Mouse (Mus musculus) intestine, embryonic 15.5 days (tissue): Measurements from ENCODE around the gene Gjd3. TPM values are rescaled to one million over a fixed set of nuclear protein-coding genes. Genes with fewer than 3 reads are reported as not detected.

ENCODE experiments used
- ATAC-seq: fragments of 200-750 bp; cut with Nextera tagmentation; 2 replicates; pipeline ENCODE4 v1.8.0; 2017; ENCODE audit warnings: moderate TSS enrichment, moderate library complexity
- H3K27ac ChIP-seq: fragments of 300-500 bp; sonication (generic); 2 replicates; pipeline ENCODE4 v1.5.1; 2015; ENCODE audit warnings: mild to moderate bottlenecking, inconsistent platforms
- H3K27me3 ChIP-seq: fragments of 300-500 bp; sonication (generic); replicated peaks from 2 replicates; pipeline ENCODE4 v1.6.1; 2015; ENCODE audit warnings: inconsistent platforms
- H3K36me3 ChIP-seq: fragments of 300-500 bp; sonication (generic); 2 replicates; pipeline ENCODE4 v1.6.1; 2015; ENCODE audit warnings: inconsistent platforms
- H3K4me1 ChIP-seq: fragments of 300-500 bp; sonication (generic); replicated peaks from 2 replicates; pipeline ENCODE4 v1.6.1; 2015; ENCODE audit warnings: inconsistent platforms
- H3K4me2 ChIP-seq: fragments of 300-500 bp; sonication (generic); replicated peaks from 2 replicates; pipeline ENCODE4 v1.6.1; 2015; ENCODE audit warnings: mild to moderate bottlenecking, inconsistent platforms
- H3K4me3 ChIP-seq: fragments of 300-500 bp; sonication (generic); replicated peaks from 2 replicates; pipeline ENCODE4 v1.5.1; 2015; ENCODE audit warnings: inconsistent platforms
- H3K9ac ChIP-seq: fragments of 300-500 bp; sonication (generic); 2 replicates; pipeline ENCODE4 v1.6.1; 2015; ENCODE audit warnings: inconsistent platforms
- H3K9me3 ChIP-seq: fragments of 300-500 bp; sonication (generic); 2 replicates; pipeline ENCODE4 v1.6.1; 2016; ENCODE audit warnings: inconsistent platforms
- WGBS: fragments of 180-500 bp; shearing (Covaris S2); methylation state at CpG from one replicate; pipeline ENCODE4 v1.1.7; 2015; 5-methylcytosine and 5-hydroxymethylcytosine counted together
- polyA plus RNA-seq: library from polyadenylated mRNA; unstranded; fragments of >200 nt; fragmentation: Nextera tagmentation; extraction: Ambion mirVana; gene quantifications from 2 replicates; pipeline ENCODE4 v1.2.1, GENCODE M21; 2015

Gene Gjd3
- polyA plus RNA-seq, result 0.20 and 0.35 TPM in 2 replicates

DNA sequence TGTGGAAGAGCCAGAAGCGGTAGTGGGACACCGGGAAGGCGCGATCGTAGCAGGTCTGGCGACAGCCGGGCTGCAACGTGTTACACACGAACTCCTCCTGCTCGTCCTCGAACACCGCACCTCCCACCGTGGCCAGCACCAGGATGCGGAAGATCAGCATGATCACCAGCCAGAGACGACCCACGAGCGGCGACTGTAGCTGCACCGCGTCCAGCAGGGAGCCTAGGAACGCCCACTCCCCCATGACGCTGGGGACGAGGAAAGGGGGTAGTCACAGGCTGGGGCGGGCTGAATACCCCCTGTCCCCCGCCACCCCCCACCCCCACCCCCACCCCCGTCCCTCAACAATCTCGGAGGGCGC, at the start of gene Gjd3:
TSS of gene Gjd3 (minus strand) at position 244 of the 361 bp plus-strand sequence.
- Histone ChIP-seq H3K9ac (peak within 1 kb of the TSS; percentile 64), H3K27me3 (no peaks in the 10 kb centered on the region), H3K4me3 (peak within 1 kb of the TSS; percentile 56), H3K4me1 (0 out of 2 replicates have a peak, but pooled peaks cover 13% of the 10 kb centered on the region), H3K36me3 (no peaks in the 10 kb centered on the region), H3K27ac (peak within 1 kb of the TSS; percentile 44; the same call in 1 of the 2 replicates), H3K9me3 (no peaks in the 10 kb centered on the region), H3K4me2 (peak within 1 kb of the TSS; percentile 100)
- no peak; the same call in none of the 2 replicates for ATAC-seq
- WGBS, result under 1% methylated on average over 28 of the region's 28 CpGs

DNA sequence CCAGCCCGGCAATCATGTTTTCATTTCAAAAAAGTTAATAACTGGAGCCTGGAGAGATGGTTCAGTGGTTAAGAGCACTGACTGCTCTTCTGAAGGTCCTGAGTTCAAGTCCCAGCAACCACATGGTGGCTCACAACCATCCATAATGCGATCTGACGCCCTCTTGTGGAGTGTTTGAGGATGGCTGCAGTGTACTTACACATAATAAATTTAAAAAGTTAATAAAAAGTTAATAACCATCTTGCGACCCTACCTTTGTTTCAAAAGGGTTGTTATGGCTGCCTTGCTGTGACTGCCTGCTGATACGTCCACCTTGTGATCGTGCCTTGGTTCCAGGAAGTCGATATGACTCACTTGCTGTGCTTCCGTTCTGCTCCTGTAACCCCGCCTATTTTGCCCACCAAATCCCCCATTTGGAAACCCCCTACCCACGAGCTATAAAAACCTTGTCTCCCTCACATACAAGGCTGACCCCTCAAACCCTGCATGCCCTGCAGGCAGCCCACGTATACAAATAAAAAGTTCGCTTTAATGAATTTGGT, 44.2 kb upstream of the Gjd3 start:
- ATAC-seq, result no peak
- Histone ChIP-seq H3K27ac (no peak overlapping the region), H3K9me3 (no peaks in the 10 kb centered on the region), H3K4me2 (no peak overlapping the region), H3K9ac (no peak overlapping the region), H3K36me3 (no peaks in the 10 kb centered on the region), H3K4me3 (no peak overlapping the region), H3K27me3 (no peaks in the 10 kb centered on the region), H3K4me1 (no peaks in the 10 kb centered on the region)
- WGBS, result 81% methylated on average over 12 of the region's 12 CpGs

DNA sequence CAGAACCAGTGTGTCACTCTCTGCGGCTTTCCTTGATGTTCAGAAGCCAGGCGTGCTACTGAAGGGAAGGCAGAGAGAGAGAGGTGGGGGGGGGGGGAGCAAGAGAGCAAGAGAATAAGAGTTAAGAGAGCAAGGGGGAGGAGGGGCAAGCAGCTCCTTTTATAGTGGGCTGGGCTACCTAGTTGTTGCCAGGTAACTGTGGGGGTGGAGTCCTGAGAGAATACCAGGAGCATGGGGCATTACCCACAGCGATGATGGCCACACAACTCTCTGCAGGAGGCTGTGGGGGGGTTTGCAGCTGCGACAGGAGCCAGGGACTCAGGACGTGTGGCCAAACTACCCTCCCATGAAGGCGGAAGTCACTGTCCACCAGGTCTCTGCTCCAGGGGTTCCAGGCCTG, 43.1 kb upstream of the Gjd3 start:
- no peak overlapping the region for H3K4me3 ChIP-seq
- no peak overlapping the region for H3K9ac ChIP-seq
- H3K4me1 ChIP-seq, result no peaks in the 10 kb centered on the region
- ATAC-seq, result no peak
- no peak overlapping the region for H3K27ac ChIP-seq
- no peaks in the 10 kb centered on the region for H3K27me3 ChIP-seq
- H3K36me3 ChIP-seq, result no peaks in the 10 kb centered on the region
- WGBS, result 86% methylated on average over 6 of the region's 6 CpGs
- H3K9me3 ChIP-seq, result no peaks in the 10 kb centered on the region
- H3K4me2 ChIP-seq, result no peak overlapping the region

DNA sequence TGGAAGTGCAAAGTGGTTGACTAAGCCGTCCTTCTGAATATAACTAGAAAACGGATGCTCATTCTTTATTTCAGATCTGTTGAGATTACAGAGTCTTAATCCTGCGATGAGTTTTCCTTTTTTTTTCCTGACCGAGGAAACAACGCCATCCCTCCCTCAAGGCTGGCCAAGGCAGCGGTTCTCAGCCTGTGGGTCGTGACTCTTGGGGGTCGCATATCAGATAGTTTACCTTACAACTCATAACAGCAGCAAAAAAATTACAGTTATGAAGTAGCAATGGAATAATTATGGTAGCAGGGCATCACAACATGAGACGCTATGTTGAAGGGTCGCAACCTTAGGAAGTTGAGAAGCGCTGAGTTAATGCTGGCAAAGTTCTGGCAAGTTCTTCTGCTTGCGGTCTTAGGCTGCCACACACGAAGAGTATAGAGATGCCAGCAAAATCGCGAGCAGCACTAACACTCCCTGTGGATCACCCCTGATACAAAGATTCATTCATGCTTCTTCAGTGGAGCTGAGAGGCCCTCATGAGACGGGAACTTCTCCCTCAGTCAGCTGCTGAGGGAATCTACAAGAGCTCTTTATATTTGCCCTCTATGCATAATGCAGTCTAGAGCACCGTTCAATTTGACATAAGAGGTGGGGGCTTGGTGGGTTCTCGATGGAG, 41.8 kb upstream of the Gjd3 start:
- Histone ChIP-seq H3K9ac (no peak overlapping the region), H3K4me2 (peak overlapping the region; percentile 52), H3K4me3 (peak overlapping the region; percentile 27), H3K36me3 (peaks cover 6% of the 10 kb centered on the region), H3K27me3 (no peaks in the 10 kb centered on the region), H3K27ac (0 out of 2 replicates have a peak overlapping the region, but pooled peaks have one; percentile 37), H3K9me3 (no peaks in the 10 kb centered on the region), H3K4me1 (no peaks in the 10 kb centered on the region)
- WGBS, result 40% methylated on average over 18 of the region's 18 CpGs
- ATAC-seq, result peak; percentile 43

DNA sequence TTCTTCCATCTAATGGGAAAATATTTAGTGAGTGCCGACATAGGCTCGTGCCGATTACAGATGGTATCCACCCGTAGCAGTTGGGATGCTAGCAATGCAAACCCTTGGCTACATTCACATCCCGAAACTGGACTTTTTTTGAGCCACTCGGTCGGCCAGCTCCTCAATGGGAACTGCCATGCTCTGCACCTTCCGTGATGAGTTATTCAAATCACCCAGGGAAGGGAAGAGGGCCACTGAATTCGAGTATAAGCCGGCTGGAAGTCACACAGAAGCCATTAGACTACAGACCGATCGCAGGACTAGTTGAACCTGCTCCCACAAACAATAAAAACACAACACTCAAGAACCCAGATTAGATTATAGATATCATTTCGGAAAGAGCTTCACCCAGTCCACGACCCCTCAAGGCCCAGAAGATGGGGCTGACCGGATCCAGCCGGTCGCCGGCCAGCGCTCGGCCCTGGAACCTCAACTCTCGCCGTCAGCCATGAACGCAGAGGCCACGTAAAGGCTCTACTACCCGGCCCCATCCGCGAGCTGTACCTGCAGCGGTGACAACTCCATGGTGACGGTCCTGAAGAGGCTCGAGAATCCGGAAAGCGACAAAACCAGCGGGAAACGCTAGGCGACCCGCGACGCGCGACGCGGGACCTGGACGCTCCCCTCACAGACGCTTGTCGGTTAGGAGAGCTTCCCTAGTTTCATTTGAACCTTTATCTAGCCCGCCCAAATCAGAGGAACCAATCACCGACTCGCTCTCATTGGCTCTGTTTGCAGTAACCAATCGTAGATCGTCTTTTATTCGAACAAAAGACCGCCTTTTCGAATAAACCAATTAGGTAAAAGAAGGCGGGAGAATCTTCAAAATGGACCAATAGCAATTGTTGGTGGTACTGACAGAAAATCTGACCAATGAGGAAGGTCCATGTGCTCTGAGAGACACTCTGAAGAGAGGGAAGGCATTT, 41.0 kb upstream of the Gjd3 start, which contains the start of gene Top2a:
TSS of gene Top2a (minus strand) at position 690 of the 968 bp plus-strand sequence.
- Histone ChIP-seq H3K9ac (peak within 1 kb of the TSS; percentile 73), H3K27ac (peak within 1 kb of the TSS; percentile 63), H3K9me3 (no peaks in the 10 kb centered on the region), H3K4me2 (peak within 1 kb of the TSS; percentile 52), H3K4me3 (peak within 1 kb of the TSS; percentile 74), H3K4me1 (no peaks in the 10 kb centered on the region), H3K27me3 (no peaks in the 10 kb centered on the region), H3K36me3 (peaks cover 6% of the 10 kb centered on the region)
- under 1% methylated on average over 54 of the region's 54 CpGs for WGBS
- ATAC-seq, result peak; percentile 97

DNA sequence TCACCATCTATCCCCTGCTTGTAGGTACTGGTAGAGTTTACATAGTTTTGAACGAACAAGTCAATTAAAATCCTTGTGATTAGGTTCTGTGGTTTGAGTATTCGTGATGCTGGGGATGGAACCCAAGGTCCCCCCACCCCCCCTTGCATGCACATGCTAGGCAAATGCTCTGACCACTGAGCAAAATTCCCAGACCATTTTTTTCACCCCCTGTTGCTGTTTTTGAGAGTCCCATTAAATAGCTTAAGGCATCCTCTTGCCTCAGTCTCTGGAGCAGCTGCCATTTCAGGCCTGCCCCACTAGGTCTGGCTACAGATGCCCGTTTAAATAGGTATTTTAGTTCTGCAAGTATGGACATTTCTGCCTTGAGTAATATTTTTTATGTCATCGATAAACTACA, 40.3 kb upstream of the Gjd3 start:
- H3K4me2 ChIP-seq, result peak overlapping the region; percentile 48
- peak overlapping the region; percentile 73 for H3K9ac ChIP-seq
- H3K36me3 ChIP-seq, result peaks cover 12% of the 10 kb centered on the region
- no peaks in the 10 kb centered on the region for H3K27me3 ChIP-seq
- no peaks in the 10 kb centered on the region for H3K4me1 ChIP-seq
- no peaks in the 10 kb centered on the region for H3K9me3 ChIP-seq
- no peak overlapping the region for H3K27ac ChIP-seq
- 2% methylated on average over 4 of the region's 4 CpGs for WGBS
- peak overlapping the region; percentile 74 for H3K4me3 ChIP-seq
- no peak for ATAC-seq

DNA sequence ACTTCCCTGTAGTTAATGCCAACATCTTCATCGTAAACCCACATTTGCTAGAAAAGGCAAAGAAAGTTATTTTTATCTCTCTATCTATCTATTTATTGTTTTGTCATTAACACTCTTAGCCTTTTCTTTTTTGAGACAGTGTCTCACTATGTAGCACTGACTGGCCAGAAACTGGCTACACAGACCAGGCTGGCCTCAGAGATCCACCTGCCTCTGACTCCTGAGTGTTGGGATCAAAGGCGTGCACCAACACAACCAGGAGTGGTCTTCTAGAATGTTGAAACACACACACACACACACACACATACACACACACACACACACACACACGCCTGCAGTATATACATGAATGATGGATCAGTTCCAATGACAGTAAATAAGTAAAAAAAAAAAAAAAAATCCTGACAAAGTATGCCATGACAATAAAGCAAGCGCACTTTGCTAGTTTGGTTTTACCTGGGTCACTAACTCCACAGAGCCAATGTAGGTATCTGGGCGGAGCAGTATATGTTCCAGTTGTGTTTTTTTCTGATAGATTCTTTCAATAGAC, 39.6 kb upstream of the Gjd3 start:
- peak overlapping the region; percentile 48 for H3K4me2 ChIP-seq
- H3K9ac ChIP-seq, result peak overlapping the region; percentile 73; the same call in 1 of the 2 replicates
- peak overlapping the region; percentile 74 for H3K4me3 ChIP-seq
- H3K9me3 ChIP-seq, result no peaks in the 10 kb centered on the region
- peaks cover 18% of the 10 kb centered on the region for H3K36me3 ChIP-seq
- H3K27ac ChIP-seq, result no peak overlapping the region
- H3K27me3 ChIP-seq, result no peaks in the 10 kb centered on the region
- WGBS, result 65% methylated on average over 5 of the region's 5 CpGs
- no peaks in the 10 kb centered on the region for H3K4me1 ChIP-seq
- no peak for ATAC-seq

DNA sequence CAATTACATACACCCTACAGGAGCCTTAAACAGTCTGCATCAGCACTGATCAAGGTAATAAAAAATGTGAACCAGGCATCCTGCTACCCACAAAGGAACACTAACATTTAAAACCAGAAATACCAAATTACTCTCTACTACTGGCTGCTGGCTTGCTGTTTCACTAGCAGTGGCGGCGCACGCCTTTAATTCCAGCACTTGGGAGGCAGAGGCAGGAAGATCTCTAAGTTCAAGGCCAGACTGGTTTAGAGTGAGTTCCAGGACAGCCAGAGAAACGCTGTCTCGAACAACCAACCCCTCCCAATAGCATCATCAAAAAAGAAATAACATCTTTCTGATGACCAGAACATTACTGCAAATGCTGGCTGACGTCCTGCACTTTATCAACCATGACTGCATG, 37.0 kb upstream of the Gjd3 start:
- no peaks in the 10 kb centered on the region for H3K27me3 ChIP-seq
- H3K4me3 ChIP-seq, result no peak overlapping the region
- no peaks in the 10 kb centered on the region for H3K9me3 ChIP-seq
- no peak overlapping the region for H3K9ac ChIP-seq
- H3K36me3 ChIP-seq, result peaks cover 26% of the 10 kb centered on the region
- WGBS, result 92% methylated on average over 6 of the region's 6 CpGs
- ATAC-seq, result no peak
- H3K4me1 ChIP-seq, result no peaks in the 10 kb centered on the region
- no peak overlapping the region for H3K4me2 ChIP-seq
- H3K27ac ChIP-seq, result no peak overlapping the region

DNA sequence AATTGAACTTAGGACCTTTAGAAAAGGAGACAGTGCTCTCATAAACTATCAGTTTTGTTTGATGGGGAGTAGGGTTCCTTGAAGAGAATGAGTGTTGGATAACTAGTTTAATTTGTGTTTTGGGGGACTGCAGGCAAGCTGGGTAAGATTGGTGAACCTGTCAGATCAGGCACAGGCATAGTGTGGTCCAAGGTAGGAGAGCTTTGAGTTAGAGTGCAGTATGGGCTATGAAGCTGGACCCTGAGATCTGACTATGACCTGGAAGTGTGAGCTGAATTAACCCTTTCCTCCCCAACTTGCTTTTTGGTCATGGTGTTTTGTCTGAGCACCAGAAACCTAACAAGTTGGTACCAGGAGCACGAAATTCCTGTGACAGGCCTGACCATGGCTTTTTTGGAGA, 31.0 kb upstream of the Gjd3 start:
- no peak overlapping the region for H3K4me2 ChIP-seq
- peaks cover 48% of the 10 kb centered on the region for H3K36me3 ChIP-seq
- H3K4me1 ChIP-seq, result no peaks in the 10 kb centered on the region
- ATAC-seq, result no peak
- 95% methylated on average over 1 of the region's 1 CpGs for WGBS
- H3K27me3 ChIP-seq, result no peaks in the 10 kb centered on the region
- no peak overlapping the region for H3K9ac ChIP-seq
- no peak overlapping the region for H3K4me3 ChIP-seq
- H3K27ac ChIP-seq, result no peak overlapping the region
- H3K9me3 ChIP-seq, result no peaks in the 10 kb centered on the region

DNA sequence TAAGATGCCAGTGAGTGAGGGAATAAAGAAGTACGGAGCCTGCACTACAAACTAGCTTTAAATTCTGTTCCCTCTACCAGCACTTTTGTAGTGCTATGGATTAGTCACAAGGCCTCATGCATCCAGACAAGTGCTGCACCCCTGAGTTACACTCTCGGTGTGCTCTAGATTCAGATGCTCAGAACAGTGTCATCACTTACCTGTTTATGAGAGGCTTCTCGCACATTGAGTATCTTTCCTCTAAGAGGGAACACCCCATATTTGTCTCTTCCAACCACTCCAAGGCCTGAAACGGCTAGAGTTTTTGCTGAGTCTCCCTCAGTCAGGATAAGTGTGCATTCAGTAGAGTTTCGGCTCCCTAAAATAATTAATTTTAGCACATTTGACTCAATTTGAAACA, 27.9 kb upstream of the Gjd3 start:
- no peak for ATAC-seq
- no peaks in the 10 kb centered on the region for H3K4me1 ChIP-seq
- H3K27ac ChIP-seq, result no peak overlapping the region
- no peaks in the 10 kb centered on the region for H3K27me3 ChIP-seq
- H3K4me3 ChIP-seq, result no peak overlapping the region
- WGBS, result 94% methylated on average over 5 of the region's 5 CpGs
- H3K9me3 ChIP-seq, result no peaks in the 10 kb centered on the region
- no peak overlapping the region for H3K9ac ChIP-seq
- no peak overlapping the region for H3K4me2 ChIP-seq
- H3K36me3 ChIP-seq, result peaks cover 39% of the 10 kb centered on the region

DNA sequence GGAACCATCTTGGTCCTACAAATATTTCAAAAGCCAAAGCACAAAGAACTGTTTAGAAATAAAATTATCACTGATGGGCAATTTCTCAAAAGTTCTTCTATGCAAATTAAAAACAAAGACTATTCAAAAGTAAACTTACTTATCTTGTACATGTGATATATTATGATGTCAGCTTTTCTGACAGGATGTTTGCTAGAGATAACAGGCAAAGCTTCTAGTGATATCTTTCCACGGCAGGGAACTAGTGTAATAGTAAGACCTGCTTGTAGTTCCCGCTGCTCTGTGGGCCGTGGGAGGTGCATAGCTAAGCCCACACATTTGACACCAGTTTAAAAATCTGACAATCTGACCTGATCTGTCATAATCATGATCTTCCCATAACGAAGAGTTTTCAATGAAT, 27.3 kb upstream of the Gjd3 start:
- WGBS, result 72% methylated on average over 4 of the region's 4 CpGs
- Histone ChIP-seq H3K9ac (no peak overlapping the region), H3K4me3 (no peak overlapping the region), H3K9me3 (no peaks in the 10 kb centered on the region), H3K27me3 (no peaks in the 10 kb centered on the region), H3K36me3 (peaks cover 38% of the 10 kb centered on the region), H3K4me1 (no peaks in the 10 kb centered on the region), H3K4me2 (no peak overlapping the region), H3K27ac (no peak overlapping the region)
- no peak for ATAC-seq

DNA sequence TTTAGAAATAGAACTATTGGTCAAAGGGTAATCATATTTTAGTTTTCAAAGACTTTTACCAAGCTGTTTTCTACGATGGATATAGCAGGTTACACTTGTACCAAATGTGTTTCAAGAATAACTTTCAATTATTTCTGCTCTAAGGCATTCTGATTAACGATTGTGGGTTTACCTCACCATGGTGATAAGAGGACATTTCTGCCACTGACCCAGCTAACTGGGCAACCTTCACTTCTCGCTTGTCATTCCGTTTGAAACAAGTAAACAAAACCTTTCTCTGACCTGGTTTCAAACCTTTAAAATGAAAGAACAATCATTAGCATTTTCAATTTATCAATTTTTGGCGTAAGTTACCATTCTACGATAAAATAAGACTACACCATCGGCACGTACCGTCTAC, 24.0 kb upstream of the Gjd3 start:
- peaks cover 36% of the 10 kb centered on the region for H3K36me3 ChIP-seq
- H3K27me3 ChIP-seq, result no peaks in the 10 kb centered on the region
- H3K4me3 ChIP-seq, result no peak overlapping the region
- no peak for ATAC-seq
- H3K27ac ChIP-seq, result no peak overlapping the region
- no peak overlapping the region for H3K4me2 ChIP-seq
- no peaks in the 10 kb centered on the region for H3K9me3 ChIP-seq
- no peaks in the 10 kb centered on the region for H3K4me1 ChIP-seq
- H3K9ac ChIP-seq, result no peak overlapping the region
- WGBS, result 90% methylated on average over 9 of the region's 9 CpGs
